Mouse (Mus musculus): ENCODE measurements at regions not wholly inside any gene's neighbourhood (a gene's known extent, or its start where the extent isn't known, plus 50 kb on each side); places are given as distances from the start of the nearest gene placed in this dataset.

DNA sequence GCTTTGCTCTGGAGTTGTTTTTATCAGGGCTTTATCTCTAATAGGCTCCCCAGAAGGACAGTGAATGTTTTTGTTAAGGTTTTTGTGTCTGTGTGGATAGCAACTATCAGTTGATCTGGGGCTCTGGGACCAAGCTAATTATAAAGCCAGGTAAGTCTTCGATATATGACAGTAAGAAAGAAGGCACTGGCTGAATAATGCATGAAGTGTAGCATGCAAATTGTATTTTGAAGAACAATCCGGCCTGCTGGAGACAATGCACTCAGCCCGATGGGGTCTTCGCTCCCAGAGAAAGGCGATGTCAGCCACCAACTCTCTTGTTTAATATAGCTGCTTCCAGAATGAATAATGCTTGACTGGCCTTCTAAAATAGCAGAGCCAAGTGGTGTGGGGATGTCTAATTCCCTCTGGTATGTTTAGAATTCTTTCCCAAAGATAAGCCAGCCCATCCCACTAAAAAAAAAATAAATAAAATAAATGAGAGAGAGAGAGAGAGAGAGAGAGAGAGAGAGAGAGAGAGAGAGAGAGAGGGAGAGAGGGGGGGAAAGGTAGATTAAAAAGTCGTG, 68.6 kb downstream of the Dad1 start:
- TF ChIP-seq EP300 (IDR thresholded peaks at IDR 0.05), result no peak
- TF ChIP-seq CTCF (IDR thresholded peaks at IDR 0.05), result no peak

Data from lung, postnatal 0 days (tissue).